In genomic region chr11:3510321-3510720, GRCm38 (mm10) we compare ENCODE assay signal across 20 mouse cellular contexts. TPM values are rescaled to one million over a fixed set of nuclear protein-coding genes. Genes with fewer than 3 reads are reported as not detected.
DNase-seq lines count a peak whose midpoint lies in the region; ATAC-seq and TF ChIP-seq lines count a peak whose summit lies in the region.
"Had no signal": no experiment of that assay in that cellular context is flagged by ENCODE, and none has a peak within 500 bp of the region (broad histone marks: within the 10 kb centered on the region; RNA-seq: fewer than 3 reads in every experiment).

No protein-coding gene starts in this region.

- ATAC-seq in liver, postnatal 0 days = no peak

- TF ChIP-seq POLR2A in heart, adult 2 months (IDR thresholded peaks at IDR 0.05; ENCODE audit: insufficient read depth, low read depth, low read length) = no peak
- TF ChIP-seq POLR2A in kidney, adult 2 months (IDR thresholded peaks at IDR 0.05; ENCODE audit: low read depth, low read length) = no peak
- no peak for TF ChIP-seq POLR2A in small intestine, adult 2 months (IDR thresholded peaks at IDR 0.05; ENCODE audit: low read depth, low read length)

- no peaks in the 10 kb centered on the region for H3K79me2 ChIP-seq in heart, adult 2 months (replicated peaks; ENCODE audit: control insufficient read depth, insufficient read depth, low read length)

- H3K36me3 ChIP-seq in heart, adult 2 months (ENCODE audit: control insufficient read depth, insufficient read depth, low read length) = no peaks in the 10 kb centered on the region
- no peaks in the 10 kb centered on the region for H3K36me3 ChIP-seq in heart, embryonic 10.5 days
- H3K36me3 ChIP-seq in kidney, adult 2 months (ENCODE audit: control insufficient read depth, insufficient read depth, low read length) = no peaks in the 10 kb centered on the region
- no peaks in the 10 kb centered on the region for H3K36me3 ChIP-seq in liver, postnatal 0 days (replicated peaks; ENCODE audit: insufficient read depth, low read length)
- H3K36me3 ChIP-seq in small intestine, adult 2 months (ENCODE audit: control insufficient read depth, insufficient read depth, low read length) = no peaks in the 10 kb centered on the region
- H3K36me3 ChIP-seq: embryonic facial prominence, embryonic 10.5 days; limb, embryonic 10.5 days; liver, embryonic 13.5 days; lung, embryonic 15.5 days had no signal

- H3K27me3 ChIP-seq in heart, adult 2 months (ENCODE audit: control insufficient read depth, insufficient read depth, low read length) = no peaks in the 10 kb centered on the region
- no peaks in the 10 kb centered on the region for H3K27me3 ChIP-seq in heart, embryonic 10.5 days (ENCODE audit: insufficient read depth, poor library complexity, severe bottlenecking)
- no peaks in the 10 kb centered on the region for H3K27me3 ChIP-seq in kidney, adult 2 months (replicated peaks; ENCODE audit: control insufficient read depth, insufficient read depth, low read length)
- H3K27me3 ChIP-seq in liver, postnatal 0 days (ENCODE audit: insufficient read depth, low read length) = 0 out of 2 replicates have a peak, but pooled peaks cover 2% of the 10 kb centered on the region
- no peaks in the 10 kb centered on the region for H3K27me3 ChIP-seq in small intestine, adult 2 months (ENCODE audit: control insufficient read depth, insufficient read depth, low read length)
- H3K27me3 ChIP-seq: lung, embryonic 15.5 days had no signal

- intact Hi-C loops in heart, adult 2 months (cut with DNase I) = loop anchor here (5.0 to 10.0 kb wide), 2 partner anchors 123 to 166 kb away; no protein-coding TSS in a partner anchor

- H3K27ac ChIP-seq in heart, adult 2 months = peak overlapping the region; percentile 87
- no peak overlapping the region; the same call in 1 of the 2 replicates for H3K27ac ChIP-seq in heart, embryonic 10.5 days
- peak overlapping the region; percentile 28 for H3K27ac ChIP-seq in kidney, adult 2 months (ENCODE audit: insufficient read depth, low read depth, low read length)
- no peak overlapping the region for H3K27ac ChIP-seq in liver, postnatal 0 days (ENCODE audit: low read depth)
- peak overlapping the region; percentile 19 for H3K27ac ChIP-seq in small intestine, adult 2 months (ENCODE audit: insufficient read depth, low read depth, low read length)
- H3K27ac ChIP-seq: embryonic facial prominence, embryonic 10.5 days; left cerebral cortex, adult 2 months; limb, embryonic 10.5 days; liver, embryonic 13.5 days; lung, embryonic 15.5 days had no signal

- no peak for TF ChIP-seq CTCF in heart, adult 2 months (IDR thresholded peaks at IDR 0.05)
- no peak for TF ChIP-seq CTCF in kidney, adult 2 months (conservative IDR thresholded peaks at IDR 0.05; ENCODE audit: insufficient read depth, insufficient read length, low read depth, low read length)
- TF ChIP-seq CTCF in liver, postnatal 0 days (IDR thresholded peaks at IDR 0.05; ENCODE audit: low read depth) = no peak
- no peak for TF ChIP-seq CTCF in small intestine, adult 2 months (IDR thresholded peaks at IDR 0.05; ENCODE audit: extremely low read depth, insufficient read length, insufficient replicate concordance, low read depth, low read length)

- H3K4me1 ChIP-seq in heart, adult 2 months (ENCODE audit: control insufficient read depth, insufficient read depth, low read length) = peaks cover 4% of the 10 kb centered on the region; the same call in 1 of the 2 replicates
- H3K4me1 ChIP-seq in heart, embryonic 10.5 days = peaks cover 35% of the 10 kb centered on the region
- peaks cover 15% of the 10 kb centered on the region for H3K4me1 ChIP-seq in kidney, adult 2 months (ENCODE audit: control insufficient read depth, insufficient read depth, low read length)
- H3K4me1 ChIP-seq in liver, postnatal 0 days (ENCODE audit: insufficient read depth) = peaks cover 15% of the 10 kb centered on the region; the same call in 1 of the 2 replicates
- H3K4me1 ChIP-seq in small intestine, adult 2 months (ENCODE audit: control insufficient read depth, insufficient read depth, insufficient read length, low read length) = peaks cover 24% of the 10 kb centered on the region

- DNase-seq in heart, adult 2 months = no peak
- no peak for DNase-seq in heart, embryonic 10.5 days (ENCODE audit: low spot score)
- no peak for DNase-seq in kidney, adult 2 months
- DNase-seq in kidney, adult 9 months = no peak
- peak; percentile 31 for DNase-seq in liver, postnatal 0 days
- no peak for DNase-seq in layer of hippocampus, postnatal 14 days (ENCODE audit: low spot score in 2 of 2)
- DNase-seq in neural tube, embryonic 10.5 days (ENCODE audit: extremely low spot score, low spot score) = no peak
- DNase-seq: adrenal gland, postnatal 36 days; cerebellum, adult 18-20 months; liver, embryonic 13.5 days; midbrain, embryonic 14.5 days; retina, postnatal 1 day; right cerebral cortex, postnatal 4 days; thymus, postnatal 25 days had no signal

- 80% methylated on average over 2 of the region's 2 CpGs for WGBS in heart, adult 2 months
- WGBS in heart, embryonic 10.5 days = 77% methylated on average over 2 of the region's 2 CpGs
- WGBS in kidney, adult 2 months = 86% methylated on average over 2 of the region's 2 CpGs
- WGBS in liver, postnatal 0 days (ENCODE audit: insufficient replicate concordance) = 35% methylated on average over 2 of the region's 2 CpGs
- 30% methylated on average over 2 of the region's 2 CpGs for WGBS in small intestine, adult 2 months

- H3K9ac ChIP-seq in heart, adult 2 months (ENCODE audit: low read depth, low read length) = no peak overlapping the region
- H3K9ac ChIP-seq in liver, postnatal 0 days (replicated peaks) = no peak overlapping the region
- H3K9ac ChIP-seq: liver, embryonic 13.5 days; lung, embryonic 15.5 days had no signal

- H3K9me3 ChIP-seq in heart, embryonic 10.5 days = no peaks in the 10 kb centered on the region
- H3K9me3 ChIP-seq in liver, postnatal 0 days (ENCODE audit: low read length) = no peaks in the 10 kb centered on the region
- H3K9me3 ChIP-seq: embryonic facial prominence, embryonic 10.5 days; limb, embryonic 10.5 days; liver, embryonic 13.5 days; lung, embryonic 15.5 days had no signal

- no peak for TF ChIP-seq EP300 in heart, adult 2 months (IDR thresholded peaks at IDR 0.05; ENCODE audit: insufficient read depth, low read depth, low read length)
- no peak for TF ChIP-seq EP300 in liver, postnatal 0 days (IDR thresholded peaks at IDR 0.05; ENCODE audit: low read depth)

- H3K4me3 ChIP-seq in heart, adult 2 months = no peak overlapping the region
- H3K4me3 ChIP-seq in heart, embryonic 10.5 days = no peak overlapping the region
- no peak overlapping the region for H3K4me3 ChIP-seq in kidney, adult 2 months (ENCODE audit: insufficient read depth, low read depth, low read length)
- H3K4me3 ChIP-seq in liver, postnatal 0 days (ENCODE audit: low read depth, low read length) = no peak overlapping the region
- H3K4me3 ChIP-seq in small intestine, adult 2 months (ENCODE audit: low read depth, low read length) = no peak overlapping the region
- H3K4me3 ChIP-seq: embryonic facial prominence, embryonic 10.5 days; left cerebral cortex, adult 2 months; limb, embryonic 10.5 days; liver, embryonic 13.5 days; lung, embryonic 15.5 days had no signal

- H3K4me2 ChIP-seq in liver, postnatal 0 days (ENCODE audit: low read depth, low read length) = no peak overlapping the region
- H3K4me2 ChIP-seq: liver, embryonic 13.5 days; lung, embryonic 15.5 days had no signal

RNA-seq across cellular contexts. Expression of gene Selenom, which starts 4.2 kb away (rescaled TPM):
- total RNA-seq in heart, adult 2 months (2021) = 10 to 100 TPM; 41.7 to 42.8 TPM
- 67.8 and 78.3 TPM in 2 replicates for polyA plus RNA-seq in heart, adult 2 months (2012; rRNA removed)
- polyA plus RNA-seq in heart, embryonic 10.5 days (2016; fragmentation: Nextera tagmentation; extraction: Ambion mirVana) = 66.3 and 87.5 TPM in 2 replicates
- polyA plus RNA-seq in kidney, adult 2 months (2012; rRNA removed) = 136 and 163 TPM in 2 replicates
- polyA plus RNA-seq in liver, postnatal 0 days (2015; fragmentation: Nextera tagmentation; extraction: Ambion mirVana) = 9.9 and 11.7 TPM in 2 replicates
- 107 and 174 TPM in 2 replicates for polyA plus RNA-seq in small intestine, adult 2 months (2012; rRNA removed)
- 100 to 1,000 TPM; 229 to 234 TPM for total RNA-seq in layer of hippocampus, postnatal 14 days (2021)

RNA-seq across cellular contexts. Expression of gene Inpp5j, which starts 5.7 kb away (rescaled TPM):
- total RNA-seq in heart, adult 2 months (2021) = 10 to 100 TPM; 23.4 to 23.6 TPM
- 20.1 and 22.2 TPM in 2 replicates for polyA plus RNA-seq in heart, adult 2 months (2012; rRNA removed)
- 2.8 and 9.7 TPM in 2 replicates for polyA plus RNA-seq in heart, embryonic 10.5 days (2016; fragmentation: Nextera tagmentation; extraction: Ambion mirVana)
- 24.0 and 28.0 TPM in 2 replicates for polyA plus RNA-seq in kidney, adult 2 months (2012; rRNA removed)
- polyA plus RNA-seq in liver, postnatal 0 days (2015; fragmentation: Nextera tagmentation; extraction: Ambion mirVana) = 0.83 and 0.86 TPM in 2 replicates
- polyA plus RNA-seq in small intestine, adult 2 months (2012; rRNA removed) = 12.9 and 22.5 TPM in 2 replicates
- 10 to 100 TPM; 66.1 to 72.1 TPM for total RNA-seq in layer of hippocampus, postnatal 14 days (2021)

RNA-seq across cellular contexts. Expression of gene Pla2g3, which starts 22.2 kb away (rescaled TPM):
- under 1 TPM in 1 of 2 experiments, not detected in 1; 0.09 TPM for total RNA-seq in heart, adult 2 months (2021)
- 0.23 and 0.25 TPM in 2 replicates for polyA plus RNA-seq in heart, adult 2 months (2012; rRNA removed)
- polyA plus RNA-seq in heart, embryonic 10.5 days (2016; fragmentation: Nextera tagmentation; extraction: Ambion mirVana) = 0.21 and 0.70 TPM in 2 replicates
- polyA plus RNA-seq in kidney, adult 2 months (2012; rRNA removed) = 0.19 and 0.27 TPM in 2 replicates
- 0.07 TPM in 1 of 2 replicates, not detected in the other for polyA plus RNA-seq in liver, postnatal 0 days (2015; fragmentation: Nextera tagmentation; extraction: Ambion mirVana)
- 0.18 and 0.48 TPM in 2 replicates for polyA plus RNA-seq in small intestine, adult 2 months (2012; rRNA removed)
- total RNA-seq in layer of hippocampus, postnatal 14 days (2021) = 10 to 100 TPM in 1 of 2 experiments, 1 to 10 TPM in 1; 7.1 to 13.0 TPM
- total RNA-seq: gastrocnemius, adult 8-10 months had no signal

RNA-seq across cellular contexts. Expression of gene Smtn, which starts 30.1 kb away (rescaled TPM):
- total RNA-seq in heart, adult 2 months (2021) = 100 to 1,000 TPM; 137 to 154 TPM
- 159 and 167 TPM in 2 replicates for polyA plus RNA-seq in heart, adult 2 months (2012; rRNA removed)
- 69.5 and 91.2 TPM in 2 replicates for polyA plus RNA-seq in heart, embryonic 10.5 days (2016; fragmentation: Nextera tagmentation; extraction: Ambion mirVana)
- 52.3 and 57.2 TPM in 2 replicates for polyA plus RNA-seq in kidney, adult 2 months (2012; rRNA removed)
- 8.4 and 8.9 TPM in 2 replicates for polyA plus RNA-seq in liver, postnatal 0 days (2015; fragmentation: Nextera tagmentation; extraction: Ambion mirVana)
- 46.4 and 54.0 TPM in 2 replicates for polyA plus RNA-seq in small intestine, adult 2 months (2012; rRNA removed)
- total RNA-seq in layer of hippocampus, postnatal 14 days (2021) = 10 to 100 TPM; 11.5 to 16.1 TPM

RNA-seq across cellular contexts. Expression of gene Rnf185, which starts 58.2 kb away (rescaled TPM):
- 10 to 100 TPM; 19.9 to 21.6 TPM for total RNA-seq in heart, adult 2 months (2021)
- 23.0 and 35.2 TPM in 2 replicates for polyA plus RNA-seq in heart, adult 2 months (2012; rRNA removed)
- polyA plus RNA-seq in heart, embryonic 10.5 days (2016; fragmentation: Nextera tagmentation; extraction: Ambion mirVana) = 29.8 and 31.0 TPM in 2 replicates
- polyA plus RNA-seq in kidney, adult 2 months (2012; rRNA removed) = 48.9 and 49.4 TPM in 2 replicates
- 9.7 and 10.3 TPM in 2 replicates for polyA plus RNA-seq in liver, postnatal 0 days (2015; fragmentation: Nextera tagmentation; extraction: Ambion mirVana)
- polyA plus RNA-seq in small intestine, adult 2 months (2012; rRNA removed) = 13.5 and 29.8 TPM in 2 replicates
- 10 to 100 TPM; 22.9 to 24.9 TPM for total RNA-seq in layer of hippocampus, postnatal 14 days (2021)

Comparison
In these comparisons a context has a peak if more than half of its experiments do, and no peak if none do; other contexts are left out.
1. H3K27ac ChIP-seq: peak in heart, adult 2 months (single experiment), kidney, adult 2 months (single experiment) and small intestine, adult 2 months (single experiment); none in heart, embryonic 10.5 days (single experiment) and liver, postnatal 0 days (single experiment).